Mouse (Mus musculus): ENCODE data around the gene Yap1. TPM values are rescaled to one million over a fixed set of nuclear protein-coding genes. Genes with fewer than 3 reads are reported as not detected.

Gene Yap1
- polyA plus RNA-seq (2015; fragmentation: Nextera tagmentation; extraction: Ambion mirVana) = 3.5 and 3.7 TPM in 2 replicates

GRCm38 (mm10) chr9:8004370-8004991 is at the start of gene Yap1:
TSS of gene Yap1 (minus strand) at chr9:8004596.
- Histone ChIP-seq H3K4me2 (peak within 1 kb of the TSS; percentile 56), H3K9me3 (replicated peaks) (no peaks in the 10 kb centered on the region), H3K9ac (peak within 1 kb of the TSS; percentile 68), H3K27me3 (peaks cover 80% of the 10 kb centered on the region), H3K4me3 (replicated peaks) (peak within 1 kb of the TSS; percentile 62), H3K4me1 (replicated peaks) (no peaks in the 10 kb centered on the region; the same call in 1 of the 2 replicates), H3K27ac (peak within 1 kb of the TSS; percentile 78), H3K36me3 (0 out of 2 replicates have a peak, but pooled peaks cover 2% of the 10 kb centered on the region)
- ATAC-seq (ENCODE audit: low read depth) (peak; percentile 62), DNase-seq (peak; percentile 14)
- under 1% methylated on average over 78 of the region's 79 CpGs for WGBS (ENCODE audit: insufficient replicate concordance)

DNA sequence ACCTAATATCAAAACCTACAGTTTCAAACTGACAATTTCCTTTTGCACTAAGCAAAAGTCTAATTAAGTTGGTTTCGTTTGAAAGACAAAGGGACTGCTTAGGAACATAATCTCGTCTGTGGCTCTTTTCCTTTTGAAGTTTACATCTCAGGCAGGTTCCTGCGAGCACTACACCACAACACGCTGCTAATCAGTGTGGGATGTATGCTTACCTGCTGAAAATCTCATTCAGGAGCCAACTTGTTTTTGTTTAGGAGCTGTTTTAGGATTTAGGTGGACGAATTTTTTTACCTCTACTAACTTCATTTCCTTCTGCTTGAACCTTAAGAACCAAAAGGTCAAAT is 38.6 kb upstream of the Yap1 start:
- H3K27me3 ChIP-seq = no peaks in the 10 kb centered on the region
- H3K4me2 ChIP-seq = peak overlapping the region; percentile 85
- DNase-seq (no peak), ATAC-seq (ENCODE audit: low read depth) (0 out of 2 replicates have a peak, but pooled peaks have one; percentile 14)
- no peaks in the 10 kb centered on the region for H3K9me3 ChIP-seq (replicated peaks)
- 19% methylated on average over 5 of the region's 5 CpGs for WGBS (ENCODE audit: insufficient replicate concordance)
- H3K9ac ChIP-seq = peak overlapping the region; percentile 73; the same call in 1 of the 2 replicates
- H3K27ac ChIP-seq = no peak overlapping the region
- H3K4me3 ChIP-seq (replicated peaks) = peak overlapping the region; percentile 72
- H3K4me1 ChIP-seq (replicated peaks) = peaks cover 21% of the 10 kb centered on the region
- H3K36me3 ChIP-seq = no peaks in the 10 kb centered on the region

DNA sequence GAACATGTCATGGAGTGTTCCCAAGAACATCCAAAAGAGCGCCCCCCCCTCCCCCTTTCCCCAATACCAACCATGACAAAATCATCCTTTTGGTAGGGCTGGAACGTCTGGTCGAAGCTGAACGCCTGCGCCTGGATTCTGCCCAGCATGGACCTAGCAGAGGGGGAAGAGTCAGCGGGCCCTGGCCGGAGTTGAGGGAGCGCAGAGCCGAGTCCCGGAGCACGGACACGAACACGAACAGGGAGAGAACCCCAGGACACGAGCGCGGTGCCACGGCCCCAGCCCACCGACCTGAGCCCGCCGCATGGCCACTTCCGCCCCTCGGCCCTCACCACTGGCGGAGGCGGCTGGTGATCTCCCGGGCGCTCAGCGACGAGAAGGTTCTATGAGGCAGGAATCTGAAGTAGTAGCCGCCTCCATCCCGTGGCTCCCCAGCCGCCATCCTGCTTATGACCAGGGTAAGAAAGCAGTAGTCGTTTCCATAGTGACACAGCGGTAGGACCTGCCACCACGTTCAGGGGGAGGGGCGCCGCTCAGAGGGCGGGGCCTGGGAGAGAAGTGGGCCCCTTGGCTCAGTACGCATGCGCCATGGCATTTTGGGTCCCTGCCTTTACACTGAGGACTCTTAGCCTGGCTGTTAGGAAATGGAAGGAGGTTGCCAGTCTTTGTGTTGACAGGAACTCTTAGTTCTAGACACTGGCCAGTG is 38.1 kb upstream of the Yap1 start, which contains the start of gene Cfap300:
Gene Cfap300, minus strand, starts transcription at position 486 of the 706 bp plus-strand sequence.
- peak; percentile 94 for ATAC-seq (ENCODE audit: low read depth)
- peak; percentile 89 for DNase-seq
- Histone ChIP-seq H3K27ac (no peak within 1 kb of the TSS; the same call in 1 of the 2 replicates), H3K9me3 (replicated peaks) (no peaks in the 10 kb centered on the region), H3K4me3 (replicated peaks) (peak within 1 kb of the TSS; percentile 72), H3K36me3 (no peaks in the 10 kb centered on the region), H3K4me1 (replicated peaks) (peaks cover 21% of the 10 kb centered on the region), H3K27me3 (no peaks in the 10 kb centered on the region), H3K4me2 (peak within 1 kb of the TSS; percentile 85), H3K9ac (peak within 1 kb of the TSS; percentile 73)
- WGBS (ENCODE audit: insufficient replicate concordance) = under 1% methylated on average over 39 of the region's 39 CpGs

DNA sequence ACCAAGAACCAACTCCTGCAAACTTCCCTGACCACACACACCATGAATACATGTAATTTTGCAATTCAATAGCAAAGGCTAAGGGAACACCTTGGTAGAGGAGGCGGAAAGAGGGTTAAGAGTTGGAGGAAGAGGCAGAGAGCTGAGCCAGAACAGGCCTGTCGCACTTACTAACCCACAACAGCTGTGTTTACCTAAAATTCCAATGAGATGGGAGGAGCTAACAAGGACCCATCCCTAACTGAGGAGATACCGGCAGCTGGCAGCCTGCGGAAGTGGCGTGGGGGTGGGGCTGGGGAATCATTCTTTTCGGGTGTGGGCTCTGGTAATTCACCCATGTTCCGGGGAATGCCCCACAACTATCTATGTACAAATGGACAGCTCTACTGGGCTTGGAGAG is 31.1 kb upstream of the Yap1 start:
- Histone ChIP-seq H3K27me3 (no peaks in the 10 kb centered on the region), H3K36me3 (no peaks in the 10 kb centered on the region), H3K4me3 (replicated peaks) (no peak overlapping the region), H3K4me1 (replicated peaks) (peaks cover 11% of the 10 kb centered on the region), H3K27ac (no peak overlapping the region), H3K9me3 (replicated peaks) (no peaks in the 10 kb centered on the region), H3K9ac (no peak overlapping the region), H3K4me2 (peak overlapping the region; percentile 23; the same call in 1 of the 2 replicates)
- 11% methylated on average over 7 of the region's 7 CpGs for WGBS (ENCODE audit: insufficient replicate concordance)
- peak; percentile 19 for DNase-seq
- 0 out of 2 replicates have a peak, but pooled peaks have one; percentile 16 for ATAC-seq (ENCODE audit: low read depth)

DNA sequence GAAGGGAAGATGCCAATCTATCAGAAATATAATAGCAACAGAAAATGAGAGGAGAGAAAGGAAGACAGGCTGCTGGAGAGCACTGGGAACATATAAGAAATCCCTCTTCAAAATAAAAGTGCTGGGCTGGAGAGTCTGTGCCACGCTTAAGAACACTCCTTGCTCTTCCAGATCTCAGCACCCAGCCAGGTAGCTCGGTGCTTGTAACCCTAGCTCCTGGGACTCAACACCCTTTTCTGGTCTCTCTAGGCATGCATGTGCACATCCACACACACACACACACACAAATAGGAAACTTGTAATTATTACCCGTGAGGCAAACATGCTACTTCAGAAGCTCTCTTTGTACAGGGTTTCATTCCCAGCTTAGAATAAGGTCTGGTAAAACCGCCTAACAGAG is 30.7 kb upstream of the Yap1 start:
- H3K9me3 ChIP-seq (replicated peaks) = no peaks in the 10 kb centered on the region
- H3K9ac ChIP-seq = no peak overlapping the region
- no peak overlapping the region for H3K4me2 ChIP-seq
- no peak for DNase-seq
- H3K27me3 ChIP-seq = no peaks in the 10 kb centered on the region
- peaks cover 11% of the 10 kb centered on the region for H3K4me1 ChIP-seq (replicated peaks)
- H3K27ac ChIP-seq = no peak overlapping the region
- WGBS (ENCODE audit: insufficient replicate concordance) = 40% methylated on average over 4 of the region's 4 CpGs
- H3K36me3 ChIP-seq = no peaks in the 10 kb centered on the region
- H3K4me3 ChIP-seq (replicated peaks) = no peak overlapping the region
- no peak for ATAC-seq (ENCODE audit: low read depth)

- H3K27ac ChIP-seq = no peak overlapping the region
- H3K9me3 ChIP-seq (replicated peaks) = no peaks in the 10 kb centered on the region
- DNase-seq (no peak), ATAC-seq (ENCODE audit: low read depth) (no peak)
- no peak overlapping the region for H3K4me3 ChIP-seq (replicated peaks)
- peaks cover 5% of the 10 kb centered on the region for H3K4me1 ChIP-seq (replicated peaks)
- H3K27me3 ChIP-seq = no peaks in the 10 kb centered on the region
- no peak overlapping the region for H3K9ac ChIP-seq
- 18% methylated on average over 1 of the region's 1 CpGs for WGBS (ENCODE audit: insufficient replicate concordance)
- no peaks in the 10 kb centered on the region for H3K36me3 ChIP-seq
- H3K4me2 ChIP-seq = no peak overlapping the region
These were observed 29.7 kb upstream of the Yap1 start for GRCm38 (mm10) chr9:8034143-8034542.

DNA sequence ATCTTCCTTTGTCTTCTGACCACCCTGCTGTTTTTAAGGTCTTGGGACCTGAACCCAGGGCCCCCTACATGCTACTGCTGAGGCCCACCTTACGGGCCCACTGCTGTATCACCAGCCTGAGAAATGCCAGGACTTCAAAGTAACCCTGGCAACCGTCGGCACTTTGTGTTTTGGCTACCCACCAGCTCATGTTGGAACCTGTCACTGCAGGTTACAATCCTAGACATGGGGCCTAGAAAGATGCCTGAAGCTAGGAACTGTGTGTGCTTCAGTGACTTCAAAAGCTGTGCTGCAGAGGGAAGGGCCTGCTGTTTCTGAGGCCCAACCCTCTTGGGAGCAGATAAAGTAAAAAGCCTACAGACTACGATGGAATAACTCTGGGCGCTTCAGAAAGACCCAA is 28.5 kb upstream of the Yap1 start:
- no peaks in the 10 kb centered on the region for H3K27me3 ChIP-seq
- WGBS (ENCODE audit: insufficient replicate concordance) = 70% methylated on average over 5 of the region's 5 CpGs
- H3K27ac ChIP-seq = no peak overlapping the region
- H3K4me3 ChIP-seq (replicated peaks) = no peak overlapping the region
- H3K9ac ChIP-seq = no peak overlapping the region
- H3K9me3 ChIP-seq (replicated peaks) = no peaks in the 10 kb centered on the region
- H3K4me1 ChIP-seq (replicated peaks) = peaks cover 4% of the 10 kb centered on the region
- no peak overlapping the region for H3K4me2 ChIP-seq
- no peaks in the 10 kb centered on the region for H3K36me3 ChIP-seq
- DNase-seq = no peak
- no peak for ATAC-seq (ENCODE audit: low read depth)

DNA sequence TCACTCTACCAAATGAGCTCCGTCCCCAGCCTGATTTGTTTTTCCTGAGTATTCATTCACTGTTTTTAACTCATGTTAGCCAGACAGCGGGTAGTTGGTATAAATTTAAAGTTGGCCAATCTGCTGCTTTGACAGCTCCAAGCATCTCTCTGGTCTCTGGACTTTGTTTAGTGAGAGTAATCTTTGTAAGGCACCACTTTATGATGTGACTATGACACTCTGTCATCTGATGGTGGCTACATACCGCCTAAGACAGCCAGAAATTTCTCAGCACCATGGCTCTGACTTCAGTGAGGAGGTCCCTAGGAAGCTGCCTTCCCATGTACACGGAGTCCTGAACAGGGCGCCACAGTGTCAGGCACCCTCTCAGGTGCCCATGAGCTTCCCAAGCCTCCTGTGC is 14.2 kb upstream of the Yap1 start:
- H3K27me3 ChIP-seq = peaks cover 17% of the 10 kb centered on the region; the same call in 1 of the 2 replicates
- WGBS (ENCODE audit: insufficient replicate concordance) = 60% methylated on average over 5 of the region's 5 CpGs
- H3K4me3 ChIP-seq (replicated peaks) = no peak overlapping the region

DNA sequence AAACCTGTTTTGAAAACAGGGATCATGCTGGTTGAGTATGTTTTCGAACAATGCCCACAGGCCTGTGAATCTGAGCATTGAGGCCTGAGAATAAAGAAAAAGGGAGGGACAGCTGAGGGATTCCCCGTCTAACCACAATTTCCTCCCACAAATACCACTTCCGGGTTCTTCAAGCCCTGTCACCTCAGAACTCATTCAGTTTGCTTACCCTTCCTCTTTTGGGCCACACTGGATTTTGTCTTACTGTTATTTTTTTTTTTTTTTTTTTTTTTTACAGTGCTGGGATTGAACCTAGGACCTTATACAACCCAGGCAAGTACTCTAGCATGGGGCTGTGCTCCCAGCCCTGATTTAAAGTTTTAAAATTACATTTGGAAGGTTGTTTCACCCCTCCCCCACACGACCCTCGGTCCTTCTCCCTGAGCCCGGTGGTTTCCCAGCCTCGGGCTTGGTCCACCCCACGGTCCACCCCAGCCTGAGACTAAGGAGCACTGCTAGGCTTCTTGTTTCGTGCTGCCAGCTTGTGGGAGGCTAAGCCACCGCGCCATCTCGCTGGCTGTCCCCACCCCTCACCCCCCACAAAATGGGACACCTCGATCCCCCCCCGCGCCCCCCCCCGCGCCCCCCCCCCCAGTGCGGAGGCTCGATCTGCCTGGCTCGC is 13.0 kb upstream of the Yap1 start:
- Histone ChIP-seq H3K9me3 (replicated peaks) (no peaks in the 10 kb centered on the region), H3K4me3 (replicated peaks) (no peak overlapping the region), H3K27ac (no peak overlapping the region), H3K36me3 (no peaks in the 10 kb centered on the region), H3K4me1 (replicated peaks) (no peaks in the 10 kb centered on the region), H3K9ac (no peak overlapping the region), H3K4me2 (no peak overlapping the region), H3K27me3 (peaks cover 20% of the 10 kb centered on the region; the same call in 1 of the 2 replicates)
- DNase-seq (peak; percentile 4), ATAC-seq (ENCODE audit: low read depth) (0 out of 2 replicates have a peak, but pooled peaks have one; percentile 23)
- WGBS (ENCODE audit: insufficient replicate concordance) = 24% methylated on average over 20 of the region's 20 CpGs

More for the DNA sequence above, 14.2 kb upstream of the Yap1 start:
- Histone ChIP-seq H3K36me3 (no peaks in the 10 kb centered on the region), H3K27ac (no peak overlapping the region), H3K9me3 (replicated peaks) (no peaks in the 10 kb centered on the region), H3K4me1 (replicated peaks) (no peaks in the 10 kb centered on the region), H3K9ac (no peak overlapping the region), H3K4me2 (no peak overlapping the region)
- DNase-seq (no peak), ATAC-seq (ENCODE audit: low read depth) (no peak)

DNA sequence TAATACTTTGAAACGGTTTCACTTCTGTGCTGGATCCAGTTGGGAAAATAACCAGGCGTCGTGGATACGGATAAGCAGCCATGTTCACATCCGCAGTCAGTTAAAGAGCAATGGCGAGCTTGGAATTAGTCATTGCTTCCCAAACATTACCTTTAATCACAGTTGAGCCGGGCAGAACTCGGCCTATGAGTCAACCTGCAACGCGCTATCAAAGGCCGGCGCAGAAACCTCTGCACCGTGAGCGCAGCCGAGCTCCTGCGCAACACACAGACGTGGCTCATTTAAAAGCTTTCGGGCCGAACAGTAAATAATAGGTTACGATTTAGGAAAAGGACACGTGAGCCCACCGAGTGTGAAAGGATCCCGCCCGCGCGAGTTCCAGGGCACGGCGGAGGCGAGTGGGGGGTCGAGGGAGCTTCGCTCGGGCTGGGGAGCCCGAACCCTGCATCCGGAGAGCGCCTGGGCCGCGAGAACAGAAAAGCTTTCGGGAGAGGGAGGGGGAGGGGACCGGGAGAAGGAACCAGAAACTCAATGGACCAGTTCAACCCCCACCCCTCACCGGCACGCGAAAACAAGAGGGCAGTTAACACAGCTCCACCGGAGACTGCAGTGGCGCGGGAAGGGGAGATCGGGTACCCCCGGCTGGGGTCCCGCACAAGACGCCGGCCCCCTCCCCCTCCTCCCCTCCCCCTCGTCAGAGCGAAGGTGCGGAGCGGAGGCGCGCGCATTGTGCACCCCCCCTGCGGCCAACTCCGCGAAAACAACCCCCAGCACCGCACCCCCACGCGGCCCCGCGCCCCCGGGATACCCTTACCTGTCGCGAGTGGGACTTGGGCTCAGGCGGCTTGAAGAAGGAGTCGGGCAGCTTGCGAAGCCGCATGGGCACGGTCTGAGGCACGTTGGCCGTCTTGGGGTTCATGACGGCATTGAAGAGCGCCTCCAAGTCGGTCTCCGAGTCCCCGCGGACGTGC is 810 bp downstream of the Yap1 start:
- DNase-seq (peak; percentile 1), ATAC-seq (ENCODE audit: low read depth) (peak; percentile 66)
- peak overlapping the region; percentile 78 for H3K27ac ChIP-seq
- no peaks in the 10 kb centered on the region; the same call in 1 of the 2 replicates for H3K4me1 ChIP-seq (replicated peaks)
- H3K4me3 ChIP-seq (replicated peaks) = peak overlapping the region; percentile 62
- H3K9me3 ChIP-seq (replicated peaks) = no peaks in the 10 kb centered on the region
- peak overlapping the region; percentile 56 for H3K4me2 ChIP-seq
- WGBS (ENCODE audit: insufficient replicate concordance) = under 1% methylated on average over 76 of the region's 82 CpGs
- H3K36me3 ChIP-seq = 0 out of 2 replicates have a peak, but pooled peaks cover 2% of the 10 kb centered on the region
- H3K27me3 ChIP-seq = peaks cover 80% of the 10 kb centered on the region
- H3K9ac ChIP-seq = peak overlapping the region; percentile 68

All from liver, embryonic 13.5 days (tissue).